Mouse (Mus musculus) kidney, embryonic 15.5 days (tissue): ENCODE data around the gene Clec11a. TPM values are rescaled to one million over a fixed set of nuclear protein-coding genes. Genes with fewer than 3 reads are reported as not detected.

Source experiments
- ATAC-seq: fragments of 200-750 bp; cut with Nextera tagmentation; replicated peaks from 2 replicates; pipeline ENCODE4 v1.8.0; 2017; ENCODE audit warnings: moderate TSS enrichment; ENCODE audit not compliant: low FRiP score
- H3K27ac ChIP-seq: fragments of 300-500 bp; sonication (generic); 2 replicates; pipeline ENCODE4 v1.5.1; 2015; ENCODE audit warnings: mild to moderate bottlenecking, inconsistent platforms
- H3K27me3 ChIP-seq: fragments of 300-500 bp; sonication (generic); 2 replicates; pipeline ENCODE4 v1.6.1; 2015; ENCODE audit warnings: inconsistent platforms
- H3K36me3 ChIP-seq: fragments of 300-500 bp; sonication (generic); 2 replicates; pipeline ENCODE4 v1.6.1; 2015; ENCODE audit warnings: inconsistent platforms
- H3K4me1 ChIP-seq: fragments of 300-500 bp; sonication (generic); 2 replicates; pipeline ENCODE4 v1.6.1; 2015; ENCODE audit warnings: inconsistent platforms
- H3K4me2 ChIP-seq: fragments of 300-500 bp; sonication (generic); 2 replicates; pipeline ENCODE4 v1.6.1; 2015; ENCODE audit warnings: moderate library complexity, mild to moderate bottlenecking, inconsistent platforms
- H3K4me3 ChIP-seq: fragments of 300-500 bp; sonication (generic); replicated peaks from 2 replicates; pipeline ENCODE4 v1.5.1; 2015; ENCODE audit warnings: mild to moderate bottlenecking, inconsistent platforms
- H3K9ac ChIP-seq: fragments of 300-500 bp; sonication (generic); 2 replicates; pipeline ENCODE4 v1.6.1; 2015; ENCODE audit warnings: mild to moderate bottlenecking, inconsistent platforms
- H3K9me3 ChIP-seq: fragments of 300-500 bp; sonication (generic); replicated peaks from 2 replicates; pipeline ENCODE4 v1.6.1; 2016; ENCODE audit warnings: inconsistent platforms
- WGBS: fragments of 180-500 bp; shearing (Covaris S2); methylation state at CpG from one replicate; pipeline ENCODE4 v1.1.7; 2015; ENCODE audit warnings: mixed read lengths; 5-methylcytosine and 5-hydroxymethylcytosine counted together
- polyA plus RNA-seq: library from polyadenylated mRNA; unstranded; fragments of >200 nt; fragmentation: Nextera tagmentation; extraction: Ambion mirVana; gene quantifications from 2 replicates; pipeline ENCODE4 v1.2.1, GENCODE M21; 2015

The Clec11a gene
- polyA plus RNA-seq, 1 experiment from 2014 or later, result 7.0 TPM

DNA sequence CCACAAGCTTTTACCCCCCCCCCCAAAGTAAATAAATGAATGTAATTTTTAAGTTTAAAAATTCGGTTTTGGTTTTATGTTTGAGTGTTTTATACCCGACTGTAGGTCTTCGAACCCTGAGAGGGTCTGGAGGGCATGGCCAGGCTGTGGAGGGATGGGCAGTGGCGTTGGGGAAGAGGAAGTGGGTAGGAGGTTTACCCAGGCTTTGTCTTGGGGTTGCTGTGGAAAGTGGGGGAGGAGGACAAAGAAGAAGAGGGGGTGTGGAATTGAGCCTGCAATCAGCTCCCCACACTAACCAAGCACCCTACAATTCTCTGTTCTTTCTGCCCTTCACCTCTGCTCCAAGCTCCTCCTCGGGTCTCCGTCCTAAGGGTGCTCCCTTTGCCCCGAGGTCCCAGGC, 34.2 kb downstream of the Clec11a start:
- Histone ChIP-seq H3K4me2 (no peak overlapping the region), H3K27me3 (peaks cover 24% of the 10 kb centered on the region), H3K4me3 (no peak overlapping the region), H3K4me1 (no peaks in the 10 kb centered on the region), H3K9me3 (no peaks in the 10 kb centered on the region), H3K27ac (no peak overlapping the region), H3K36me3 (no peaks in the 10 kb centered on the region), H3K9ac (no peak overlapping the region)
- WGBS, result 89% methylated on average over 7 of the region's 7 CpGs
- ATAC-seq, result no peak

DNA sequence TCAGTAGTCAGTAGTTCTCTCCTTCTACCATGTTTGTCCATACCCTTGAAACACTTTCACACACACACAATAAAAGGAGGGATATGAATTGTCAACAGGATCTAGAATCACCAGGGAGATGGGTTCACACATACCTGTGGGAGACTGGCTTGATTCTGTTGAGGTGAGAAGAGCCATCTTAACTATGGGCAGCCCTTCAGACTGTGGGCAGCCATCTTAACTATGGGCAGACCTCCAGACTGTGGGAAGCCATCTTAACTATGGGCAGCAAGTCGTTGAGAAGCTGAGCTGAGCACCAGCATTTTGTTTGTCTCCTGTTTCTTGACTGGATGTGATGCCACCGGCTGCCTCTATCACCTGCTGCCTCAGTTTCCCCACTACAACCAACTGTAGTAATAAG, 35.4 kb downstream of the Clec11a start:
- Histone ChIP-seq H3K9ac (no peak overlapping the region), H3K36me3 (no peaks in the 10 kb centered on the region), H3K9me3 (no peaks in the 10 kb centered on the region), H3K4me1 (no peaks in the 10 kb centered on the region), H3K4me3 (no peak overlapping the region), H3K4me2 (no peak overlapping the region), H3K27ac (no peak overlapping the region), H3K27me3 (peaks cover 32% of the 10 kb centered on the region)
- ATAC-seq, result no peak
- 77% methylated on average over 2 of the region's 2 CpGs for WGBS

DNA sequence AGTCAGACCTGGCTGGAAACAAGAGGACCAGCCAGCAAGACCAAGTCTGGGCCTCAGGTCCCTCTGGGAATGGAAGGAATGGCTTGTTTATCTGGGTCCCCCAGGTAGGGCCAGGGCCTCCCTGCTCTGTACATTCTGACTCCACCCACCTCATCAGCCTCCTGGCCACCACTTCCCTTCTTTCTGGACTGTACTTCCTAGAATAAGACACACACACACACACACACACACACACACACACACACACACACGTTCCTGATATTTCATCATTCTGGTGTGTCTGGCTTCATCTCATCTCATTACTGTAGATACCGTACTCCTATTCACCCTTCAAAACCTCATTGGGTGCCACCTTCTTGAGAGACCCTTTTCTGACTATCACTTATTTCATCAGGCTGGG, 37.3 kb downstream of the Clec11a start:
- Histone ChIP-seq H3K27me3 (peaks cover 29% of the 10 kb centered on the region), H3K9ac (no peak overlapping the region), H3K4me1 (no peaks in the 10 kb centered on the region), H3K4me2 (no peak overlapping the region), H3K27ac (no peak overlapping the region), H3K36me3 (no peaks in the 10 kb centered on the region), H3K9me3 (no peaks in the 10 kb centered on the region), H3K4me3 (no peak overlapping the region)
- no peak for ATAC-seq
- 96% methylated on average over 2 of the region's 2 CpGs for WGBS

DNA sequence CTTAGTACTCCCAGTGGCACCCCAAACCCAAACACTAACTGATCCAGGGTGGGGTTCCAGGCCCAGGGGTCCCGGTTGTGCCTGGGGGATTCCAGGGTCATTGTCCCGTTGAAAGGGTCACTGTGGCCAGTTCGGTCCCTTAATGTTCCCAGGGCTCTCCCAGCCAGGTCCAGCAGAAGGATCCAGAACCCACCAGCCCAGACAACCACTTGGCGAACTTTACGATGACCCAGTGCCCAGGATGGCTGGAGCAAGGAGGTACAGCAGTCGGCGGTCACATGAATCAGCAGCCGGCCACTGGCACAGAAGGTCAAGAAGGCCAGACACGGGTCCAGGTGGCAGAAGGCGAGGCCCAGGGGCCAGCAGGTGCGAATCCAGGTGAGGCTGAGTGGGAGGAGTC, 38.6 kb downstream of the Clec11a start:
- no peak for ATAC-seq
- H3K9ac ChIP-seq, result no peak overlapping the region
- no peaks in the 10 kb centered on the region for H3K36me3 ChIP-seq
- H3K9me3 ChIP-seq, result no peaks in the 10 kb centered on the region
- H3K4me3 ChIP-seq, result no peak overlapping the region
- no peak overlapping the region for H3K4me2 ChIP-seq
- H3K27ac ChIP-seq, result no peak overlapping the region
- peaks cover 30% of the 10 kb centered on the region for H3K27me3 ChIP-seq
- 75% methylated on average over 11 of the region's 11 CpGs for WGBS
- H3K4me1 ChIP-seq, result peaks cover 3% of the 10 kb centered on the region

DNA sequence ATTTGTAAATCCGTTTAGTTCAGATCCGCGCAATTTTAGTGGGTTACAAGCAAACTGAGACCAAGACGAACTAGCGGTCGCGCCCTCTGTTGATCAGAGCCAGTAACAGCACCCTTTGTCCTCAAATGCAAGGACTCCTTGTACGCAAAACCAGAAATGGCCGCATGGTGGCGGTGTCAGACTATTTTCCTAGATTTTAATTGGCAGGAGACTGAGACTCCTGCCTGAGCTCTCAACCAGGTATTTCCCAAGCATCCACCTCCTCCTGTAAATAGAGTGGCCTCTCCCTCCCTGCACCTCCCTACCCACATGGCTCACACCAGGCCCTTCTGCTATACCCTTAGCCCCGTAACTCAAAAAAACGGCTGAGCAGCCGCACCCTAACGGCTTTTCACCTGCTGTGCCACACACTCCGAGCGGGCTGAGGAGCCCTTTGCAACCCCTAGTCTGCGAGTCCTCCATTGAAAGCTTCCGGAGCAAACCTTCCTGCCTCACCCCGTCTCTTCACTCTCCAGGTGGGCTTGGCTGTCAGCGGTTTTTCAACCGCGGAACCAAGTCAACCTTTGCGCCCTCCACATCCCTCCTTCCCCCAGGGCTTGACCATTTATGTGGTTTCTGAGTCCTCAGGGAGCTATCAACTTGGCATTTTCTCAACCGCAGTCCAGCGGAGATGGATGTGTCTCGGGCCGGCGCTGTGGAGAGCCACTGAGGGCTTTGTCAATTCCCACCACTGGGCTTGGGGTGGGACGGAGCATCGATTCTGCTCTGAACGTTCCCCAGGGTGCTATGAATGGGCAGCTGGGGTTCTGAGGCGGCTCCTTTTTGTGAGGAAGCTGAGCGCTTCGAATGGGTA, 43.7 kb downstream of the Clec11a start:
- ATAC-seq, result peak; percentile 63
- no peaks in the 10 kb centered on the region for H3K9me3 ChIP-seq
- peak overlapping the region; percentile 59 for H3K4me2 ChIP-seq
- WGBS, result 3% methylated on average over 34 of the region's 34 CpGs
- H3K27me3 ChIP-seq, result peaks cover 32% of the 10 kb centered on the region
- H3K4me1 ChIP-seq, result peaks cover 6% of the 10 kb centered on the region
- no peaks in the 10 kb centered on the region for H3K36me3 ChIP-seq
- 0 out of 2 replicates have a peak overlapping the region, but pooled peaks have one; percentile 5 for H3K9ac ChIP-seq
- no peak overlapping the region for H3K27ac ChIP-seq
- peak overlapping the region; percentile 28 for H3K4me3 ChIP-seq

DNA sequence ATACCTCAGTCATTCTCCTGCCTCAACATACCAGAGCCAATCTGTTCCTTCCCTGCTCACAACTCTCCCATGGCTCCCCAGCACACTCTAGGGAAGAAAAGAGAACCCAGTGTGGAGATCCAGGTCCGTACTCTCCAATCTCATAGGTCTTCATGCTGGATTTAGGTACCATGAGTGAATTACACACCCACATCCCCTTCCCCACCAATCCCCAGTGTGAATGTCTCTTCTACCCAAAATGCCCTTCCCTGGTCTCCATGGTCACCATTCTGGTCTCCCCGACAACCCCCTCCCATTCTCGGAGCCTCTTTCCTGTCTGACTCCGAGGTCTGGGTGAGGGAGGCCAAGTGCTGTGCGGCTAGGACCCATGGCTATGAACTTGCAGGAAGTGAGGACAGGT, 45.6 kb downstream of the Clec11a start, which contains the start of gene Gm15517:
Gene Gm15517 (plus strand): TSS at position 301 of the 400 bp plus-strand sequence.
- no peak within 1 kb of the TSS for H3K27ac ChIP-seq
- H3K9ac ChIP-seq, result no peak within 1 kb of the TSS
- H3K9me3 ChIP-seq, result no peaks in the 10 kb centered on the region
- H3K4me1 ChIP-seq, result peaks cover 6% of the 10 kb centered on the region
- H3K4me3 ChIP-seq, result no peak within 1 kb of the TSS
- ATAC-seq, result no peak
- no peak within 1 kb of the TSS for H3K4me2 ChIP-seq
- 54% methylated on average over 5 of the region's 5 CpGs for WGBS
- no peaks in the 10 kb centered on the region for H3K36me3 ChIP-seq
- H3K27me3 ChIP-seq, result peaks cover 24% of the 10 kb centered on the region

DNA sequence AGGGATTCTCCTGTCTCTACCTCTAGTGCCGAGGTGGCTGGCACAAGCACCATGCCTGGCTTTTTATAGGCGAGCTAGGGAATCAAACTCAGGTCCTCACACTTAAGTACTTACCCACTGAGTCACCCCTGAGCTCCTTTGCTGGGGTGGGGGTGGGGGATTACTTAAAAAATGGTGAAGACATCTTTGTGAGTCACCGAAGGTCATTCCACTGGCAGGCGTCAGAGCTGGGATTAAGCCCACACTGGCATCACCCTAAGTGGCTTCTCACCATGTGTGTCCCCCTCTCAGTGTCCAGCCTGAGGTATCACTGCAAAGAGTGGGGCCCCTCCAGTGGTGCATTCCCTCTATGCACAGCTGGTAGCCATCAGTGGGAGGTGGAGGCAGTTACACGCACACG, 46.3 kb downstream of the Clec11a start:
- no peak for ATAC-seq
- no peak overlapping the region for H3K4me3 ChIP-seq
- H3K36me3 ChIP-seq, result no peaks in the 10 kb centered on the region
- H3K27ac ChIP-seq, result no peak overlapping the region
- H3K27me3 ChIP-seq, result peaks cover 21% of the 10 kb centered on the region
- no peak overlapping the region for H3K9ac ChIP-seq
- H3K9me3 ChIP-seq, result no peaks in the 10 kb centered on the region
- no peak overlapping the region for H3K4me2 ChIP-seq
- H3K4me1 ChIP-seq, result peaks cover 6% of the 10 kb centered on the region
- WGBS, result 75% methylated on average over 6 of the region's 6 CpGs

DNA sequence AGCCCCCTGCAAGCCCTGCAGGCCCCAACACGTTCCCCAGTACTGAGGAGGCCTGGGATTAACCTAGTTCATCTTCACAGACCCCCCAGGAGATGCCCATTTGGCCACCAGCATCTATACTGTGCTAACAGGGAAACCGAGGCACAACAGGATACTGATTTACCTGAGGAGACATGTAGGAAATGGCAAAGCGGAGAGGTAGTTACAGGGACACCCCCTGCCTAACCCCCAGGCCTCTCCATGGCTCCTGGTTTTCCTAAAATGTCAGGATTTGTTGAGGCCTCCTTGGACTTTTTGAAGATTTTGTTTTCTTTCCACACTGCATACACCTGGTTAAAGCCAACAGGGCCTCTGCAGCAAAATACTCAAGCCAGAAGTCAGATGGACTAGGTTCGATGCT, 49.4 kb downstream of the Clec11a start, which contains the start of gene Acp4:
Gene Acp4 (minus strand): TSS at position 101 of the 400 bp plus-strand sequence.
- no peak within 1 kb of the TSS for H3K9ac ChIP-seq
- no peaks in the 10 kb centered on the region for H3K9me3 ChIP-seq
- no peak within 1 kb of the TSS for H3K4me3 ChIP-seq
- H3K27ac ChIP-seq, result no peak within 1 kb of the TSS
- peaks cover 19% of the 10 kb centered on the region for H3K36me3 ChIP-seq
- no peak within 1 kb of the TSS for H3K4me2 ChIP-seq
- ATAC-seq, result no peak
- no peaks in the 10 kb centered on the region for H3K27me3 ChIP-seq
- 79% methylated on average over 4 of the region's 4 CpGs for WGBS
- H3K4me1 ChIP-seq, result 0 out of 2 replicates have a peak, but pooled peaks cover 4% of the 10 kb centered on the region

DNA sequence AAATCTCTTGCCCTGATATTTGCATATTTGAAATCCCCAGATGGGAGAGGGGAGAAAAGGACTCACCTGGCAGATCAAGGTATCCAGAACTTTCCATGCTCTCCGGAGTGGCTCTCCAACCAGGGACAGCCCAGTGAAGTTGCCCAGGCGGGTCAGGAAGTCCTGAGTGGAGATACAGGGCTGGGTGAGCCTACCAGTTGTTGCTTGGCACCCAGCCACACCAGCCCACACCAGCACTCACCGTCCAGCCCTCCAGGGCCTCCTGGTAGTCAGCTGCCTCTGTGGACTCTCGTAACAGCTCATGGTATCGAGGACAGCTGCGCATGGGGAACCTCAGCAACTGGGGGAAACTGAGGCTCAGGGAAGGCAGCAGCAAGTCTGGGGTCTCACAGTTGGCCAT, 51.8 kb downstream of the Clec11a start:
- no peak for ATAC-seq
- Histone ChIP-seq H3K4me2 (no peak overlapping the region), H3K9ac (no peak overlapping the region), H3K27me3 (no peaks in the 10 kb centered on the region), H3K4me1 (0 out of 2 replicates have a peak, but pooled peaks cover 13% of the 10 kb centered on the region), H3K9me3 (no peaks in the 10 kb centered on the region), H3K36me3 (peaks cover 40% of the 10 kb centered on the region), H3K4me3 (no peak overlapping the region), H3K27ac (0 out of 2 replicates have a peak overlapping the region, but pooled peaks have one; percentile 4)
- 83% methylated on average over 6 of the region's 6 CpGs for WGBS

DNA sequence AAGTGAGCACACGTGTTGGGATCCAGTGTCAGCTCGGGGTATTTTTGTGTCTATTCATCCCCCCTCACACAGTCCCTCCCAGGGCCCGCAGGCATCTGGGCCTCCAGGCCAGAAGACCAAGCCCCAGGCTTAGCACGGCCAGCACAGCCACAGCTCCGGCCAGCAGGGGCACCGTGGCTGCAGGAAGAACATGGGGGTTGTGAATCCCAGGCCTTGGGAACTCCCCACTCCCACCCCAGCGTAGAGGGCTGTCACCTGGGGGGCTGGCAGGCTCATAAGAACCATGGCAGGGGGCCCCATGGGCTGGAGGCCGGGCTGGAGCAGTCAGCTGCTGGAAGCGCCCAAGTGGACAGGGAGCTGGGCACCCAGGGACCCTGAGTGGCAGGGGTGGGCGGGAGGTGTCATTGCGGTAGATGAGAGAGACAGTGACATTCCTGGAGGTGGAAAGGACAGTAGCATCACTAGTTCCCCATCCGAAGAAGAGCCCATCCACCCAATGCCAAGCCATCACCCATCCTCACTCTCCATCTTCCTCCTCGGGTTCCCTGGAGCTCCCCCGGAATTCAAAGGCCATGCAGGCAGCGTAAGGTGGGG, 53.6 kb downstream of the Clec11a start:
- WGBS, result 74% methylated on average over 15 of the region's 15 CpGs
- Histone ChIP-seq H3K4me1 (peaks cover 29% of the 10 kb centered on the region), H3K9me3 (no peaks in the 10 kb centered on the region), H3K27ac (no peak overlapping the region), H3K36me3 (peaks cover 58% of the 10 kb centered on the region), H3K27me3 (no peaks in the 10 kb centered on the region), H3K4me2 (no peak overlapping the region), H3K4me3 (no peak overlapping the region), H3K9ac (no peak overlapping the region)
- ATAC-seq, result no peak
